Mouse (Mus musculus): ENCODE results near the gene Srsf4. TPM values are rescaled to one million over a fixed set of nuclear protein-coding genes. Genes with fewer than 3 reads are reported as not detected.

Gene Srsf4
- polyA plus RNA-seq (2014; fragmentation: Illumina TruSeq; extraction: RNeasy Lipid Tissue Mini Kit (QIAGEN cat#74804); ENCODE audit: low replicate concordance): 11.6 TPM

DNA sequence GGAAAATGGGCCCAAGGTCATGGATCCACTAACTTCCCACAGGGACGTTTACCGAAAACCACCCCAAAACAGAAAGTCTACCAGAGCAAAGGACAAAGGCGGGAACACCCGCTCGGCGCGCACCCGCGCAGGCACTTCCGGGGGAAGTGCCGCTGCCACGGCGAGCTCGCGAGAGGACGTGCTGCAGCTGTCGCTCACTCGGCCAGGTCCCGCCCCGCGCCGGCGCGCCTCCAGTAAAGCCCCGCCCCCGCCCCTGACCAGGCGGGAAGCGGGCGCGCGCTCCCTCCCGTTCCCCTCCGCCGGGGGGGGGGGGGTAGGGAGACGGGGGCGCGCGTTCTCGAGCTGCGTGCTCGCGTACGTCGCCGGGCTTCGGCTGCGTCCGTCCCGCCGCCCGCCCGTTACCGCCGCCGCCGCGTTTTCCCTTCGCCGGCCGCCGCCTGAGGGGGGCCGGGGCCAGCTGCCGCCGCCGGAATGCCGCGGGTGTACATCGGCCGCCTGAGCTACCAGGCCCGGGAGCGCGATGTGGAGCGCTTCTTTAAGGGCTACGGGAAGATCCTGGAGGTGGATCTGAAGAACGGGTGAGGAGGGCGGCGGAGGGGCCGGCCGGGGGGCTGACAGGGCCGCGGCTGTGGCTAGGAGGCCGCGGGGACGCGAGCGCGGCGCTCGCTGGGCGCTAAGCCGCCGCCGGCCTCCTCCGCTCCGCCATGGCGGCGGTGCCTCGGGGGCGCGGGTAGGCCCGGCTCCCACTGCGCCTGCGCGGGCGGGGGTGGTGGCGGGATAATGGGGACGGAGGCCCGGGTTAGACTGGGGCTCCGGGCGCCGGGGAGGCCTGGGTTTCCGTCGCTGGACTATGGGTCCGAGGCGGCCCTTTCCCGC, at the start of gene Srsf4:
Gene Srsf4, plus strand, starts transcription at position 325 of the 876 bp plus-strand sequence.

DNA sequence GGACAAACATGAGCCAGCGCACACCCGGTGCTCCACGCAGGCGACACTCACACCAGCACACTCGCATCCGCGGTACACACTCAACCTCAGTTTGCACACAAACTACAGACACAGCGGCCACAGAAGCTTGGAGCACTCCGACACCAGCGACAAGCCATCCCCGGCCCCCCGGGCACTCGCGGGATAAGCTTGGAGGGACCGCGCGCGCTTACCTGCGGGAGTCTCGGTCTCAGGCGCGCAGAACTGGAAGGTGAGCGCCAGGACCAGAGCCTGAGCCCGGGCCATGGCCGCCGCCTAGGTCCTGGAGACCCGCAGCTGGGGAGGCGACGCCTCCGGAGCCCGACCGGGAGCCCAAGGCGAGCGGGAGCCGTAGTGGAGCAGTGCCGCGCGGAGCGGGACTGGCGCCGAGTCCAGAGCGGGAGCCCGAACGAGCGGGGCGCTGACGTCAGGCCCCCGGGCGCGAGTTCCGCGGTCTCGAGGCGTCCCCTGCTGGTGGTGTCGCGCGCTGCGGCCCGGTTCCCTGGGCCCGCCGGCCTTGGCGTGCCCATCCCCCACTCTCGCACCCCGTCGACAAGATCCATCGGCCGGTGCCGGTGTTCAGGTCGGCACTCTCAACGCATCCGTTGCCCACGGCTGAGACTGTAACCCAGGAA, 35.4 kb upstream of the Srsf4 start, which contains the start of gene Ptpru:
Gene Ptpru, minus strand, starts transcription at position 417 of the 653 bp plus-strand sequence.

DNA sequence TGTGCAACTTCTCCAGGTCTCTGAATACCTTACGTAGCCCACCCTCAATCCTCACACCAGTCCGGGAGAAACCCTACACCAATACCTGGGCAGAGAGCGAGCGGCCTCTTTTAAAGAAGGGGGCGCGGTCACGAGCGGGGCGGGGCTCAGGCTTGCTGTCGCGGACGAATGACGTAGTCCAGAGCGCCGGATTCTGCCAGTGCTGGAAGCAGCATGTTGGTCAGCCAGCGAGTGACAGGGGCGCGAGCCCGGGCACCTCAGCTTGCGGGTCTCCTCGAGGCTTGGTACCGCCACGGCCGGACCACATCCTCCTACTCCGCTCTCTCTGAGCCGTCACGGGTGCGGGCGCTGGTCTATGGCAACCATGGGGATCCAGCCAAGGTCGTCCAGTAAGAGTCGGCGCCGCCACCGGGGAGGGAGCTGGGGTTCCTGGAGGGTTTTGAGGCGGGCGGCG, 30.1 kb upstream of the Srsf4 start, which contains the start of gene Mecr:
Gene Mecr, plus strand, starts transcription at position 181 of the 454 bp plus-strand sequence.

DNA sequence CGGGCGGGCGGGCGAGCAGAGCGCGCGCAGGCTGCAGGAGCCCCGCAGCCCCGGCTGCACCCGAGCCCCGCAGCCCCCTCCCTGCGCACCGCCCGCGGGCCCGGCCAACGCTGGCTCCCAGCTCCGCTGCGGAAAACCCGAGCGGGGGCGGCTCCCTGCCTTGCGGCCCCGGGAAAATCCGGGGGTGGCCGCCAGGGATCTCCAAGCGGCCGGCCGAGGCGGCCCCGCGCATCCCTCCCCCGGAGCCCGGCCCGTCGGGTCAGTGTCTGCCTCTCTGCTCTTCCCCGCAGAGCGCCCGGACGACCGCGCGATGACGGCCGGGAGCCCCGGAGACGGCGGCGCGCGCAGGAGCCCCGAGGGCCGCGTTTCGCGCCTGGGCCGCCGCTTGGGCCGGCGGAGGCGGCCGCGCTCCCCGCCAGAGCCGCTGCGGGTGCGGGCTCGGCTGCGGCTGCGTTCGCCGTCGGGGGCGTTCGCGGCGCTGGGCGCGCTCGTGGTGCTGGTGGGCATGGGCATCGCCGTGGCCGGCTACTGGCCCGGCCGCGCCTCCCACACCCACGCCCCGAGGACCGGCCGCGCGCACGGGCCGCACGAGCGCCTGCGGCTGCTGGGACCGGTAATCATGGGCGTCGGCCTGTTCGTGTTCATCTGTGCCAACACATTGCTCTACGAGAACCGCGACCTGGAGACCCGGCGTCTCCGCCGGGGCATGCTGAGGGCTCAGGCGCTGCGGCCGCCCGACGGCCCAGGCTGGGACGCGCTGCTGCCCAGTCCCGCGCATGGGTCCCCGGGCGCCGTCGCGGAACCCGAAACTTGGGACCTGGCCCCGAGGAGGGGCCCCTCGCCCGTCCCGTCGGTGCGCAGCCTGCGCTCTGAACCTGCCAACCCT, 48.3 kb downstream of the Srsf4 start, which contains the start of gene Tmem200b:
Gene Tmem200b, plus strand, starts transcription at position 311 of the 886 bp plus-strand sequence.

Other genes starting within 250 kb of the Srsf4 start
- gene Ptpru, start 35.3 kb upstream of the Srsf4 start, polyA plus RNA-seq (2014; fragmentation: Illumina TruSeq; extraction: RNeasy Lipid Tissue Mini Kit (QIAGEN cat#74804); ENCODE audit: low replicate concordance): 3.7 TPM
- gene Mecr, start 30.1 kb upstream of the Srsf4 start, polyA plus RNA-seq (2014; fragmentation: Illumina TruSeq; extraction: RNeasy Lipid Tissue Mini Kit (QIAGEN cat#74804); ENCODE audit: low replicate concordance): 1.6 TPM
- gene Tmem200b, start 48.2 kb downstream of the Srsf4 start, polyA plus RNA-seq (2014; fragmentation: Illumina TruSeq; extraction: RNeasy Lipid Tissue Mini Kit (QIAGEN cat#74804); ENCODE audit: low replicate concordance): not detected
- gene Gm10300, start 201.1 kb downstream of the Srsf4 start, polyA plus RNA-seq (2014; fragmentation: Illumina TruSeq; extraction: RNeasy Lipid Tissue Mini Kit (QIAGEN cat#74804); ENCODE audit: low replicate concordance): not detected
- 33.1 TPM for gene Epb41, start 201.7 kb downstream of the Srsf4 start, polyA plus RNA-seq (2014; fragmentation: Illumina TruSeq; extraction: RNeasy Lipid Tissue Mini Kit (QIAGEN cat#74804); ENCODE audit: low replicate concordance)

Measured in small intestine, adult 10 weeks (tissue).